Mouse (Mus musculus) lung, postnatal 36 days (tissue): ENCODE data around the gene Agrp.
"Not testable (repeated sequence)": the region's sequence is repeated elsewhere in the genome, so short reads cannot be mapped to it uniquely, and the experiment has no call there.

Experiments used
- DNase-seq: peaks from one replicate; pipeline ENCODE4 v3.0.0; 2022; ENCODE audit warnings: mixed read lengths

Gene Agrp

GRCm38 (mm10) chr8:105621841-105622240, 15.4 kb downstream of the Agrp start:
- no peak for DNase-seq

- DNase-seq: no peak
These were observed 16.1 kb downstream of the Agrp start for GRCm38 (mm10) chr8:105620946-105621720.

- DNase-seq: no peak
These were observed 17.0 kb downstream of the Agrp start for GRCm38 (mm10) chr8:105620211-105620610.

- DNase-seq: no peak
These were observed 18.2 kb downstream of the Agrp start for GRCm38 (mm10) chr8:105618892-105619591.

- DNase-seq: no peak
These were observed 18.9 kb downstream of the Agrp start for GRCm38 (mm10) chr8:105618279-105618634.

- no peak for DNase-seq
These were observed 19.5 kb downstream of the Agrp start for GRCm38 (mm10) chr8:105617451-105618278.

GRCm38 (mm10) chr8:105615942-105616341, 21.3 kb downstream of the Agrp start:
- DNase-seq: no peak

GRCm38 (mm10) chr8:105613830-105614511, 23.2 kb downstream of the Agrp start:
- peak; percentile 93 for DNase-seq

GRCm38 (mm10) chr8:105613037-105613436, 24.2 kb downstream of the Agrp start:
- DNase-seq: peak; percentile 75

GRCm38 (mm10) chr8:105611836-105612235, 25.4 kb downstream of the Agrp start:
- no peak for DNase-seq

GRCm38 (mm10) chr8:105609771-105610170, 27.4 kb downstream of the Agrp start:
- no peak for DNase-seq

GRCm38 (mm10) chr8:105609355-105609754, 27.8 kb downstream of the Agrp start:
- no peak for DNase-seq

GRCm38 (mm10) chr8:105607684-105608083, 29.5 kb downstream of the Agrp start:
- peak; percentile 84 for DNase-seq

- DNase-seq: no peak
These were observed 30.1 kb downstream of the Agrp start for GRCm38 (mm10) chr8:105607062-105607461.

- peak; percentile 93 for DNase-seq
These were observed 30.8 kb downstream of the Agrp start for GRCm38 (mm10) chr8:105606189-105607023.

- DNase-seq: peak; percentile 39
These were observed 31.6 kb downstream of the Agrp start for GRCm38 (mm10) chr8:105605491-105606188.

GRCm38 (mm10) chr8:105604804-105605381, 32.3 kb downstream of the Agrp start, which contains the start of gene Ripor1:
Gene Ripor1, plus strand, starts transcription at chr8:105605255.
- peak; percentile 81 for DNase-seq

GRCm38 (mm10) chr8:105602540-105602939, 34.7 kb downstream of the Agrp start:
- DNase-seq: not testable (repeated sequence)

- no peak for DNase-seq
These were observed 35.9 kb downstream of the Agrp start for GRCm38 (mm10) chr8:105601301-105601700.

- no peak for DNase-seq
These were observed 38.4 kb downstream of the Agrp start for GRCm38 (mm10) chr8:105598777-105599176.
